Mouse (Mus musculus): ENCODE measurements around the gene Olfr988. TPM values are rescaled to one million over a fixed set of nuclear protein-coding genes. Genes with fewer than 3 reads are reported as not detected.
"Not testable (repeated sequence)": the region's sequence is repeated elsewhere in the genome, so short reads cannot be mapped to it uniquely, and the experiment has no call there.

Olfr988 gene
- not detected in 2 replicates for polyA plus RNA-seq (2015; fragmentation: Nextera tagmentation; extraction: Ambion mirVana)

GRCm38 (mm10) chr2:85363127-85363526, at the start of gene Olfr988:
TSS of gene Olfr988 (minus strand) at chr2:85363227.
- H3K9ac ChIP-seq (replicated peaks; ENCODE audit: low read length); ATAC-seq (ENCODE audit: low FRiP score, low TSS enrichment); H3K4me3 ChIP-seq (ENCODE audit: low read length); H3K4me1 ChIP-seq (ENCODE audit: insufficient read depth, low read length); H3K4me2 ChIP-seq (replicated peaks; ENCODE audit: low read depth, low read length); H3K27ac ChIP-seq (ENCODE audit: low read length); H3K36me3 ChIP-seq (ENCODE audit: insufficient read depth, low read length); H3K9me3 ChIP-seq (ENCODE audit: low read length); H3K27me3 ChIP-seq (ENCODE audit: insufficient read depth, low read length): not testable (repeated sequence)

- WGBS: 54% methylated on average over 2 of the region's 2 CpGs
- Histone ChIP-seq H3K9ac (replicated peaks; ENCODE audit: low read length) (no peak within 1 kb of the TSS), H3K4me1 (ENCODE audit: insufficient read depth, low read length) (no peaks in the 10 kb centered on the region), H3K9me3 (ENCODE audit: low read length) (no peaks in the 10 kb centered on the region), H3K36me3 (ENCODE audit: insufficient read depth, low read length) (no peaks in the 10 kb centered on the region), H3K4me2 (replicated peaks; ENCODE audit: low read depth, low read length) (no peak within 1 kb of the TSS), H3K27ac (ENCODE audit: low read length) (no peak within 1 kb of the TSS), H3K27me3 (ENCODE audit: insufficient read depth, low read length) (no peaks in the 10 kb centered on the region), H3K4me3 (ENCODE audit: low read length) (no peak within 1 kb of the TSS)
- no peak for ATAC-seq (ENCODE audit: low FRiP score, low TSS enrichment)
Observed at GRCm38 (mm10) chr2:85409369-85409768, 46.3 kb upstream of the Olfr988 start, which contains the start of gene Olfr992. TSS of gene Olfr992 (minus strand) at chr2:85409469.

DNA sequence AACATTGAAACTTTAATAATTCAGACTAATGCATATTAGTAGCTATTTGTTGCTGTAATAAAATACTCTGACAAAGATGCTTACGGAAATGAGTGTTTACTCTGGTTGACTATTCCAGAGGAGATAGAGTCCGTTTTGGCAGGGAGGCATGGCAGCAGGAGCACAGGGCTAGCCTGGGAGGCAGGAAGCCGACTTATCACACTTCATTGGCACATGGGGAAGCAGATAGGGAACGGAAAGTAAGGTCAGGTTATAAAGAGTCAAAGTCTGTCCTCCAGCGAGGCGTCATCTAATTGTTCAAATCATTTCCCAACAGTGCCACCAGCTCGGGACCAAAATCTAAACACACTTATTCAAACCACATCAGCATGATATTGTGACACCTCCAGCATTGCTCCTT, 23.1 kb downstream of the Olfr988 start:
- Histone ChIP-seq H3K4me3 (ENCODE audit: low read length) (no peak overlapping the region), H3K4me1 (ENCODE audit: insufficient read depth, low read length) (no peaks in the 10 kb centered on the region), H3K9ac (replicated peaks; ENCODE audit: low read length) (no peak overlapping the region), H3K4me2 (replicated peaks; ENCODE audit: low read depth, low read length) (no peak overlapping the region), H3K9me3 (ENCODE audit: low read length) (no peaks in the 10 kb centered on the region), H3K27me3 (ENCODE audit: insufficient read depth, low read length) (no peaks in the 10 kb centered on the region), H3K27ac (ENCODE audit: low read length) (no peak overlapping the region), H3K36me3 (ENCODE audit: insufficient read depth, low read length) (no peaks in the 10 kb centered on the region)
- ATAC-seq (ENCODE audit: low FRiP score, low TSS enrichment): no peak
- WGBS: 68% methylated on average over 7 of the region's 7 CpGs

DNA sequence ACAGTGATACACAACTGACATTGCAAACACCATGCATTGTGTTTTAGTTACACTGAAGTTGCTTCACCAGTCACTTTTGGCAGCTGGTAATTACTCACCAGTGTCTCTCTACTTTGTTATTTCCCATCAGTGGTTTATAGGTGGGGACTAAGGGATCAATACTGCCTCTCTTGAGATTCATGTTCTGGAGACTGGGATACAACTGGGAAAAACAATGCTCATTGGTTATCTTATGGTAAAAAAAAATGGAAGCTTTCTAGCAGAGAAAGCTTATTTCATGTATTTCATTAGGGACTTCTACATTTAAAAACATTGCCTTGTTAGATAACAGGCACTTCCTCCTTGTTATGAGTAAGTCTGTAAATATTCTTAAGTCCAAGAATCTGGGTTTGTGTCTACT, 23.8 kb downstream of the Olfr988 start, which contains the start of gene Olfr987:
Olfr987 (minus strand) TSS at position 101 of the 400 bp plus-strand sequence.
- H3K27me3 ChIP-seq (ENCODE audit: insufficient read depth, low read length); H3K27ac ChIP-seq (ENCODE audit: low read length); H3K9ac ChIP-seq (replicated peaks; ENCODE audit: low read length); H3K4me1 ChIP-seq (ENCODE audit: insufficient read depth, low read length); H3K36me3 ChIP-seq (ENCODE audit: insufficient read depth, low read length); ATAC-seq (ENCODE audit: low FRiP score, low TSS enrichment); H3K4me2 ChIP-seq (replicated peaks; ENCODE audit: low read depth, low read length); H3K4me3 ChIP-seq (ENCODE audit: low read length); H3K9me3 ChIP-seq (ENCODE audit: low read length): not testable (repeated sequence)

DNA sequence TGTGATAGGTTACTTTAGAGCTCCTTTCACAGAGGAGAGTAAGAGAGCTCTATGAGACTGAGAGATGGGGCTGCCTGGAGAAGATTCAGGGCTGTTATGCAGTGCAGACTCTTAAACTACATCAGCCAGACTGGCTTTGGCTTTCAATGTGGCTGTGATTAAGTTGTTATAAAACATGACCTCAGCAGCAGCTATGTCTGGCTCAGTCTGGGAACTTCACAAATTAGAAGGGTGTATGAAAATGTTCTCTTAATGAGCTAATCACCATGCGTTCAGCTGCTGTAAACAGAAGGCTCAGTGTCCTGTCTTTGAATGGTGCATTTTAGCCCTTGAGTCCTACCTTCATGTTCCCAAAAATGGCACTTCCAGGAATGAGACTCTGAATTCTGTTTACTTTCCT, 43.9 kb downstream of the Olfr988 start:
- no peak overlapping the region for H3K4me2 ChIP-seq (replicated peaks; ENCODE audit: low read depth, low read length)
- no peaks in the 10 kb centered on the region for H3K27me3 ChIP-seq (ENCODE audit: insufficient read depth, low read length)
- no peaks in the 10 kb centered on the region for H3K4me1 ChIP-seq (ENCODE audit: insufficient read depth, low read length)
- 80% methylated on average over 1 of the region's 1 CpGs for WGBS
- H3K9me3 ChIP-seq (ENCODE audit: low read length): no peaks in the 10 kb centered on the region
- H3K27ac ChIP-seq (ENCODE audit: low read length): no peak overlapping the region
- H3K4me3 ChIP-seq (ENCODE audit: low read length): no peak overlapping the region
- H3K9ac ChIP-seq (replicated peaks; ENCODE audit: low read length): no peak overlapping the region
- H3K36me3 ChIP-seq (ENCODE audit: insufficient read depth, low read length): no peaks in the 10 kb centered on the region
- ATAC-seq (ENCODE audit: low FRiP score, low TSS enrichment): no peak

Other genes with a start within 250 kb of the Olfr988 start
- 125 and 126 TPM in 2 replicates for gene Aplnr, start 227.0 kb downstream of the Olfr988 start, polyA plus RNA-seq (2015; fragmentation: Nextera tagmentation; extraction: Ambion mirVana)
- 0.68 and 0.80 TPM in 2 replicates for gene Lrrc55, start 166.0 kb downstream of the Olfr988 start, polyA plus RNA-seq (2015; fragmentation: Nextera tagmentation; extraction: Ambion mirVana)
- gene Olfr987, start 23.9 kb downstream of the Olfr988 start, polyA plus RNA-seq (2015; fragmentation: Nextera tagmentation; extraction: Ambion mirVana): not detected in 2 replicates
- not detected in 2 replicates for gene Olfr992, start 46.2 kb upstream of the Olfr988 start, polyA plus RNA-seq (2015; fragmentation: Nextera tagmentation; extraction: Ambion mirVana)
- gene Olfr993, start 51.6 kb upstream of the Olfr988 start, polyA plus RNA-seq (2015; fragmentation: Nextera tagmentation; extraction: Ambion mirVana): not detected in 2 replicates
- not detected in 2 replicates for gene Olfr994, start 73.2 kb upstream of the Olfr988 start, polyA plus RNA-seq (2015; fragmentation: Nextera tagmentation; extraction: Ambion mirVana)
- gene Olfr995, start 80.4 kb upstream of the Olfr988 start, polyA plus RNA-seq (2015; fragmentation: Nextera tagmentation; extraction: Ambion mirVana): not detected in 2 replicates
- gene 4833423E24Rik, start 155.8 kb upstream of the Olfr988 start, polyA plus RNA-seq (2015; fragmentation: Nextera tagmentation; extraction: Ambion mirVana): not detected in 2 replicates
- gene Olfr996, start 216.0 kb upstream of the Olfr988 start, polyA plus RNA-seq (2015; fragmentation: Nextera tagmentation; extraction: Ambion mirVana): not detected in 2 replicates
- not detected in 2 replicates for gene Olfr998, start 225.7 kb upstream of the Olfr988 start, polyA plus RNA-seq (2015; fragmentation: Nextera tagmentation; extraction: Ambion mirVana)
- not detected in 2 replicates for gene Olfr1000, start 248.7 kb upstream of the Olfr988 start, polyA plus RNA-seq (2015; fragmentation: Nextera tagmentation; extraction: Ambion mirVana)

Data from kidney, embryonic 16.5 days (tissue).